ENCODE assay signal across 8 mouse cellular contexts in the genomic region with DNA sequence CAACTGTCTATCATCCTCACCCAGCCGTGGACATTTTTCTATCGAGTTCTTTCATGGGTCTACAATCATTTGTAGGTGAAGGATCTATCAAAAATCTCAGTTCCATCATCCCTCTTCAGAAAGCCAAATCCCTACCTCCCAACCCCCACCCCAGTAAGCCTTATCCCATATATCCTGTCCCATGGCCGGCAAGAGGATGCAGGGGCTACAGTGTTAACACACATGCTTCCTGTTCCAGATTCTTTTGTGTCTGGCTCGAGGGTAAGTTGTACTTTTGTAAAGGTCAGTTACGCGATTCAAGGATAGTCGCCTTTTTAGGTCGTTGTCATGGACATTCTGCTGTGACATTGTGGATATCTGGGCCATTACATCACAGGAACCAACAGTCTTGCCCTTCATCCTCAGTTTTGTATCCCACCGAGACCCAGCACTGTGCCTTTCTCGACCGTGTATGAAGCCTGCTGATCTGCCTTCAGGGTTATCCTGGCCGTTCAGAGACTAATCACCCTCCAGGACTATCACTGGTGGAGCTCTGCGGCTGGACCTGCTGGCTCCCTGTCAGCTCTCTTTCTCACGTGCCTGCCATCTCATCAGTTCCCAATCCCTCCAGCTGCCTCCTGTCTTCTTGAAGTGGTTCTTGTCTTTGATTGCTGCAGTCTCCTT.
A peak's percentile ranks its signal among the peaks of the same experiment; 100 is the strongest.
DNase-seq lines count a peak whose midpoint lies in the region; ATAC-seq and TF ChIP-seq lines count a peak whose summit lies in the region.

No protein-coding gene starts in this region.

- WGBS in kidney, embryonic 14.5 days: 49% methylated on average over 14 of the region's 14 CpGs
- 54% methylated on average over 14 of the region's 14 CpGs for WGBS in intestine, postnatal 0 days

- no peak overlapping the region for H3K4me3 ChIP-seq in kidney, embryonic 14.5 days (ENCODE audit: low read length)
- H3K4me3 ChIP-seq in intestine, postnatal 0 days (ENCODE audit: low read depth, low read length): no peak overlapping the region

- H3K36me3 ChIP-seq in kidney, embryonic 14.5 days (ENCODE audit: control insufficient read depth, insufficient read depth, low read length): no peaks in the 10 kb centered on the region
- no peaks in the 10 kb centered on the region for H3K36me3 ChIP-seq in intestine, postnatal 0 days (ENCODE audit: control insufficient read depth, insufficient read depth)

- ATAC-seq in kidney, embryonic 14.5 days (ENCODE audit: low FRiP score, low TSS enrichment): no peak
- ATAC-seq in intestine, postnatal 0 days: no peak

- TF ChIP-seq CTCF in intestine, postnatal 0 days (IDR thresholded peaks at IDR 0.05; ENCODE audit: low read depth): no peak

- DNase-seq in embryo, embryonic 10 days (ENCODE audit: low spot score): peak; percentile 28
- no peak for DNase-seq in embryo, embryonic 11 days
- no peak for DNase-seq in kidney, adult 8-10 months
- DNase-seq in adrenal gland, adult 8-10 months: peak; percentile 18
- DNase-seq in right cerebral cortex, adult 2 months (ENCODE audit: low spot score in 2 of 2): no peak
- no peak for DNase-seq in frontal cortex, postnatal 14 days (ENCODE audit: low spot score in 2 of 2)

- peak overlapping the region; percentile 55; the same call in 1 of the 2 replicates for H3K27ac ChIP-seq in kidney, embryonic 14.5 days (ENCODE audit: low read depth, low read length)
- no peak overlapping the region for H3K27ac ChIP-seq in intestine, postnatal 0 days (ENCODE audit: low read depth, low read length)

- H3K27me3 ChIP-seq in kidney, embryonic 14.5 days (ENCODE audit: control insufficient read depth, insufficient read depth, low read length): no peaks in the 10 kb centered on the region
- H3K27me3 ChIP-seq in intestine, postnatal 0 days (replicated peaks; ENCODE audit: control insufficient read depth, insufficient read depth, low read length): no peaks in the 10 kb centered on the region

- H3K4me2 ChIP-seq in kidney, embryonic 14.5 days (replicated peaks; ENCODE audit: low read depth, low read length): no peak overlapping the region
- 0 out of 2 replicates have a peak overlapping the region, but pooled peaks have one; percentile 9 for H3K4me2 ChIP-seq in intestine, postnatal 0 days (replicated peaks; ENCODE audit: low read depth)

- H3K4me1 ChIP-seq in kidney, embryonic 14.5 days (ENCODE audit: control insufficient read depth, insufficient read depth, low read length): no peaks in the 10 kb centered on the region
- H3K4me1 ChIP-seq in intestine, postnatal 0 days (replicated peaks; ENCODE audit: control insufficient read depth, insufficient read depth, low read length): no peaks in the 10 kb centered on the region

- no peak overlapping the region for H3K9ac ChIP-seq in kidney, embryonic 14.5 days (ENCODE audit: low read depth, low read length)
- H3K9ac ChIP-seq in intestine, postnatal 0 days (ENCODE audit: low read depth, low read length): no peak overlapping the region

- no peaks in the 10 kb centered on the region for H3K9me3 ChIP-seq in kidney, embryonic 14.5 days (ENCODE audit: control insufficient read depth, low read length)
- H3K9me3 ChIP-seq in intestine, postnatal 0 days (ENCODE audit: control insufficient read depth): no peaks in the 10 kb centered on the region

Comparison
In these comparisons a context has a peak if more than half of its experiments do, and no peak if none do; other contexts are left out.
1. DNase-seq: peak in embryo, embryonic 10 days (single experiment) and adrenal gland, adult 8-10 months (single experiment); none in embryo, embryonic 11 days (single experiment), kidney, adult 8-10 months (0 of 2), right cerebral cortex, adult 2 months (0 of 2) and frontal cortex, postnatal 14 days (0 of 2).